Mouse (Mus musculus): Measurements from ENCODE around the gene Corin.

DNA sequence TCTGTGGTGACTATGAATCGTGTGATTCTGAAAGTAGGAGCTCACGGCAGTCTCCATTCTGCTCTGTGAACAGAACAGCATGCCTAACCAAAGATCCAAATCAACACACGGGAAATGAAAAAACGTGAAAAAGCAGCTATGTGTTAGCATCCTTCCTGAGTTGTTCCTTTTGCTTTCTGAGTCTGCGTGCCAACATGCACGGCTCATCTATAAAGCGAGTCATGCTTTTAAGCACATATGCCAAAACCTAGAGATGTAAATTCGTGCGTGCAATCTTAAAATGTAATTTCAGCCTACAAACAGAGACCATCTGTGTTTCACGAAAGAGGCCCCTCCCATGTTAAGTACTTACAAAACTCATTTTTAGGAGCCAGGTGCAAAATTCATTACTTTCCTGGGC, 171.4 kb downstream of the Corin start:
- TF ChIP-seq CTCF (IDR thresholded peaks at IDR 0.05; ENCODE audit: low read depth, low read length) (no peak), POLR2A (IDR thresholded peaks at IDR 0.05; ENCODE audit: extremely low read depth, insufficient read depth, low read length) (no peak)

All from liver, adult 2 months (tissue).